Mouse (Mus musculus): ENCODE data around the gene Zmat1. TPM values are rescaled to one million over a fixed set of nuclear protein-coding genes. Genes with fewer than 3 reads are reported as not detected.
"Not testable (repeated sequence)": the region's sequence is repeated elsewhere in the genome, so short reads cannot be mapped to it uniquely, and the experiment has no call there.

Gene Zmat1
- total RNA-seq (2021), result 1 to 10 TPM; 8.4 to 9.2 TPM

DNA sequence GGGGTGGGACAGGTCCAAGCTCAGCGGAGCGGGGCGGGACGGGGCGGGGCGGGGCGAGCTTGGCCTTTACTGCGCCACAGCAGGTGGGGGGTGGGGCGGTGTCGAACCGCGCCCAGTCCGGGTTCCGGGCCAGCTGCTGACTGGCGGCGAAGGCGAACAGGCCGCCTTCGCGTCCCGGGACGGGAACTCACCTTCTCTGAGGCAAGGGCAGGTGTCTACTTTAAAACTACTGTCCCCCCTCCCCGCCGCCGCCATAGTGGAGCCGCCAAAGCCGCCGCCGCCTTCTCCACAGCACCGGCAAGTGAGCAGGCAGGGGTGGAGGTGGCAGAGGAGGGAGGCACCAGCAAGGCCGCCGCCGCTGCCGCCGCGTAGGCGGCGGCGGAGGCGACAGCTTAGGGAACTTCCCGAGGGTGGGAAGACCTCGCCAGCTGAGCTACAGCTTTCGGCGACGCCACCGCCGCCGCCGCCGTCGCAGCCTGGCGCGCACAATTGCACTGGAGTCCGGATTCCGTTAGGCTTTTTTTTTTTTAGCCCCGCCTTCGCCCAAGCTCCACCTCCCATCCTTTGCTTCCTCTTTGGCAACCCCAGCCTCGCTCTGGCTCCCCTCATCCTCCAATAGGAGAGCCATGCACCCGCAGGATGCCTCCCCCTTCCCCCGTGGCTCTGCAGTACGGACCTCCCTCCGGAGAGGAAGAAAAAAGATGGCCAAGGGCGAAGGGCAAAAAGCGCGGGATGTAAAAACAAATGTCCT, at the start of gene Zmat1:
TSS of gene Zmat1 (minus strand) at position 490 of the 751 bp plus-strand sequence.
- DNase-seq (ENCODE audit: extremely low spot score in 1 of 2, low spot score in 1 of 2), result peak; percentile 49 to 63

DNA sequence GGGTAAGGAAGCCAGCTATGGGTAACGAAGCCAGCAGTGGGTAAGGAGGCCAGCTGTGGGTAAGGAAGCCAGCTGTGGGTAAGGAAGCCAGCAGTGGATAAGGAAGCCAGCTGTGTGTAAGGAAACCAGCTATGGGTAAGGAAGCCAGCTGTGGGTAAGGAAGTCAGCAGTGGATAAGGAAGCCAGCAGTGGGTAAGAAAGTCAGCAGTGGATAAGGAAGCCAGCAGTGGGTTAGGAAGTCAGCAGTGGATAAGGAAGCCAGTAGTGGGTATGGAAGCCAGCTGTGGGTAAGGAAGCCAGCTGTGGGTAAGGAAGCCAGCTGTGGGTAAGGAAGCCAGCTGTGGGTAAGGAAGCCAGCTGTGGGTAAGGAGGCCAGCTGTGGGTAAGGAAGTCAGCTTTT, 44.9 kb upstream of the Zmat1 start:
- not testable (repeated sequence) for DNase-seq (ENCODE audit: extremely low spot score in 1 of 2, low spot score in 1 of 2)

DNA sequence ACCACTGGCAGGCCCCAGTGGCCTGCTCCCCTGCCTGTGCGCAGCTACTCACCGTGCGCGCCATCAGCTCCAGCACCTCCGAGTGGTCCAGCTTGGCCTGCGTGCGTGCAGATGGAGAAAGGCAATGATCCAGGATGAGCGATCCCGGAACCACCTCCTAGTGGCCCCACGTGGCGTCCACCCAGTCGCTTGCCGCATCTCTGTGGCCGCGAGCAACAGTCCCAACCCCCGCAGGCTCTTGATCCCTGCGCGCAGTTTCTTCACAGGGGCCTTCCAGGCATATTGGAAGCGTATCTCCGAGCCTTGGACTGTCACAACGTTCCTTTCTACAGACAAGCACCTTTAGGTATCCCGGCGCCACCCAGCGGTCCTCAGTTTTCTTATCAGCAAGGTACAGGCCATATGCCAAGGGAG, 27.0 kb upstream of the Zmat1 start:
- DNase-seq (ENCODE audit: extremely low spot score in 1 of 2, low spot score in 1 of 2), result peak in 1 of 2 experiments; percentile 8

DNA sequence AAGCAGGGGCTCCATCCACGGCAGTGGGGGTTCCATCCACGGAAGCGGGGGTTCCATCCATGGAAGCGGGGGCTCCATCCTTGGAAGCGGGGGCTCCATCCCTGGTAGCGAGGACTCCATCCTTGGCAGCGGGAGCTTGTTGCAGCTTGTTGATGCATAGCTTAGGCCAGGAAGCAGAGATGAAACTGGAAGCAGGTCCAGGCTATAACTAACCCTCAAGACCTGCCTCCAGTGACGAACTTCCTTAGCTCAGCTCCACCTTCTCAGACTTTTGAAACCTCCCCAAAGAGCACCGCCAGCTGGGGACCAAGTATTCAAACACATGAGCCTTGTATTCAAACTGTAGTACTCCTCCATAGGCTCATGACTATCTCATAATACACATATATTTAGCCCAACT, 16.1 kb upstream of the Zmat1 start:
- DNase-seq (ENCODE audit: extremely low spot score in 1 of 2, low spot score in 1 of 2), result no peak

DNA sequence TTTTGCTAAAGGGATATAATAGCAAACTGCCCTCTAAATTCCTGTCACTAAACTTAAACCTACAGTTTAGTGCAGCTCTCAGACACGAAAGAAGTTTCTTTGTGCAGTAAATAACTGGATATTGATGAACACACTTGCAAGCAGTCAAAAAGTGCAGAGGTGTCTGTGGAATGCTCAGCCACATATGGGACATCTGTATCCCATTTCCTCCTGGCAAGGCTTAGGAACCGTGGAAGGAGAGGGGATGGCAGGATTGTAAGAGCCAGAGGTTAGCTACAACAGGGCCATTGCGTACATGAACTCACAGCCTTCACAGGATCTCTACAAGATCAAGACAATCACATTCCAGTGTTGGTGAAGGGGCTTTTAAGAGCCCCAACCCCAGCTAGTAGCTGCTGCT, 2.4 kb upstream of the Zmat1 start:
- DNase-seq (ENCODE audit: extremely low spot score in 1 of 2, low spot score in 1 of 2), result no peak

DNA sequence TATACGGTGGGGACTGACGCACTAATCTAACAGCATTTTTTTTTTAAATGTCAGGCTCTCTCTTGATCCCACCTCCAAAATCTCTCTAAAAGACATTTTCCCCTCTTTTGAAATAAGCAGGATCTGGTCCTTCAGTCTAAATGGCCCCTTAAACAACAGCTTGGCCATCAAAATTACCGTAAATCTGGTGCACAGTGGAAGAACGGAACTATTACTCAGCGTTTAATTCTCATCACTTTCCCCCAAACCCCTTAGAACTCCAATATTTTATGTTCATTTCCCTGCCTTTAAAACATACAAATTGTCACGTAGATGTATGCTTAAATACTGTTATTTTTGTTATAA, 434 bp upstream of the Zmat1 start:
- no peak for DNase-seq (ENCODE audit: extremely low spot score in 1 of 2, low spot score in 1 of 2)

DNA sequence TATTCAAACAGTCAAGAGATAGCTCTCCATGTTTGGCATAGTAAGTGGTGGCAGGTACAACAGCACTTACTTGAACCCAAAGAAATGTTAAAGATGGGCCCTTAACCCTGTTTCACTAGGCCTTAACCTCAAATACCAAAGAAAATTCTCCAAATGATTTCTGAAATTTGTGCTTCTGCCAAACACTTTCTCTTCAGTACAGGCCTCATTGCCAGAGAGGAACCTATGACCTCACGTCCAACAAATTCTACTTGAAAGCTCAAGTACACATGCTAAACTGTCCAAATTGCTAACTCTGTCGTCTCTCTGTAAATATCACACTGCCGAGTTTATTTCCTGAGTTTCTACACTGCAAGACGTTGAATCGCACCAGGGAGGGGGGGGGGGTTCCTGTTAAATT, 988 bp downstream of the Zmat1 start:
- DNase-seq (ENCODE audit: extremely low spot score in 1 of 2, low spot score in 1 of 2), result no peak

DNA sequence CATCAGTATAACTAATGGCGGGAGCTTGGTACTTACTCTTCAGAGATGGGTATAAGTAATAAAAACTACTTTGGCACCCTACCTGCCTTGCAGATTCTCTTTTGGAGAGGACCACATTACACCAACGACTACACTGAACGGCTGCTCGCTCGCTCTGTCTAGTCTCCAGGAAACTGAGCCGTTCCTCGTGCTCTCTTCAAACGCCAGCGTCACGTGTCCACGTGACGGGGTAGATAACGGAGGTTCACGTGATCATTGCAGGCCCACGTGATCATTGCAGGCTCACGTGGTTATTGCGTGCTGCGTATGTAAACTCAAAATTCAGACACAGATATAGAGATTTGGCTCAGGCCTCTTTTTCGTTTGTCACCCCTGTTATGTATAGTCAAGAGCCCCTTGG, 44.5 kb downstream of the Zmat1 start, which contains the start of gene Nxf2:
TSS of gene Nxf2 (minus strand) at position 209 of the 400 bp plus-strand sequence.
- DNase-seq (ENCODE audit: extremely low spot score in 1 of 2, low spot score in 1 of 2), result no peak

DNA sequence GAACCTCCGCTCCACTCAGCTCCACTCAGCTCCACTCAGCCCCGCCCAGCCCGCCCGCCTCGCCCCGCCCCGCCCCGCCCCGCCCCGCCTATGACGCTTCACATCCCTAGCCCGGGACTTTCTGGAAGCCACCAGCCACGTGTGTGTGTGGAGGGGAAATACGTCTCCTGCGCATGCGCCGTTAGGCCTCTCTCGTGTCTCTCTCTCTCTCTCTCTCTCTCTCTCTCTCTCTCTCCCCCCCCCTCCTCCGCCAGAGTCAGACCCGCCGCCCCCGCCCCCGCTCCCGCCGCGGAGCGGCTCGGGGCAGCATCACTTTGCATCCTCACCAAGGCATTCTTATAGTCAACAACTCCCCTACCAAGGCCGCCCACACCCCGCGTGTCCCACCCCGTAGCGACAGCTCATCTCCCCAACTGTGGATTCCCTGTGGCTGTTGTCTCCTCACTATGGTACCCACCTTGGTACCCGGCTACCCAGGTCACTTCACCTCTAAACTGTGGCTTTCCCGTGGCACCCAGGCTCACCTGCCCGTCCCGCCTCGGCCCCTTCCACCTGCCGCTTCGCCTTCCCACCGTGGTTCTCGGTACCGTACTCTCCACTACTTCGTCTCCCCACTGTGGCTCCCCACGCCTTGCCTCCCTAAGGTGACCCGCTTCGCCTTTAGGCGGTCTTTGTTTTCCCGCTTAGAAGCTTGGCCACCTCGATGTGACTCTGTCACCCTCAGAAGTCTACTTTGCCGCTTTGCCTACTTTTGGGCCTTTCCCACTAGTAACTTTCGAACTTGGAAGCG, 45.5 kb downstream of the Zmat1 start:
- DNase-seq (ENCODE audit: extremely low spot score in 1 of 2, low spot score in 1 of 2), result peak; percentile 13 to 27

DNA sequence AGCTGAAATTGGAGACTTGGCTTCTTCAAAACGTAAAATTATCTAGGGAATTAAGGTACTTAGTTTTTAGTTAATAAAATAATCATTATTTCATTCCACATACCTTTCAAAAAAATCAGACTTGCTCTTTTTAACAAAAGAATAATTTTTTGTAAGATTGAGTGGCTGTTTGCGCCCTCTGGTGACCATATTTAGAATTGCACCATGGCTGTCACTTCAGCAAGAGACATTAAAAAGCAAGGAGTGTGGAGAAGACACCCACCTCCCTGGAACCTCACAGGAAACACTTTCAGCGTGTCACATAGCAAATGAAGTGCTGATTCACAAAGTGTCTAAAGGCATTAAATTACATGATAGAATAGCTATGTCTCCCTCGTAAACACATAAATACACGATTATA, 78.6 kb downstream of the Zmat1 start:
- DNase-seq (ENCODE audit: extremely low spot score in 1 of 2, low spot score in 1 of 2), result peak; percentile 26 to 65

DNA sequence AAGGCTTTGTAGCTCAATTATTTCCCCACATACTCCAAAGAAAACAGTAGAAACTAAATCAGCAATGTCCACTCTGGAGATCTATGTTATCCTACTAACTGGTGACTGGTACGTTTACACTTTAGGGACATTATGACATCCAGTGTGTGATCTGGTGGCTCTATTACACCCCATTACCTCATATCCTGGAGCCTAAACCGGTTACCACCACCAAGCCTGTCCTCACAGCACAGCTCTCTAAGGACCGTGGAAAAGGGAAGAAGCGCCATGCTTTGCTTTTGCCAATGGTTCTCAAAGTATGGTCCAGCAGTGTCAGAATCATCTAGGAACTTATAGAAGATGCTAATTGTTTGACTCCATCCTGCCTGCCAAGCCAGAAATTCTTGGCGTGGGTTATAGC, 79.1 kb downstream of the Zmat1 start:
- DNase-seq (ENCODE audit: extremely low spot score in 1 of 2, low spot score in 1 of 2), result no peak

DNA sequence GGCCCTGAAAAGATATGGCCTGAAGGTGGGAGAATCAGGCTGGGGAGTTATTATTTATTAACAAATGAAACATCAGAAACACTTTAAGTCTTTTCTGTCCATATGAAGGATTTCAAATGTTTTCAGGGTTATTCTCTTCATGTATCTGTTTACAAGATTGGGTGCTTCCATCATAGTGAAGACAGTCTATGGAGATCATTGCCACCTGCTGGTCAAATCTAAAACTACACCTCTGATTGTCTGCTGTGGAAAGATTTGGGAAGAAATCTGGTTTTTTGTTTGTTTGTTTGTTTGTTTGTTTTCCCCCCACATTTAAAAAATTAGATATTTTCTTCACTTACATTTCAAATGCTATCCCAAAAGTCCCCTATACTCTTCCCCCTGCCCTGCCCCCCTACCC, 84.0 kb downstream of the Zmat1 start:
- DNase-seq (ENCODE audit: extremely low spot score in 1 of 2, low spot score in 1 of 2), result peak in 1 of 2 experiments; percentile 54

DNA sequence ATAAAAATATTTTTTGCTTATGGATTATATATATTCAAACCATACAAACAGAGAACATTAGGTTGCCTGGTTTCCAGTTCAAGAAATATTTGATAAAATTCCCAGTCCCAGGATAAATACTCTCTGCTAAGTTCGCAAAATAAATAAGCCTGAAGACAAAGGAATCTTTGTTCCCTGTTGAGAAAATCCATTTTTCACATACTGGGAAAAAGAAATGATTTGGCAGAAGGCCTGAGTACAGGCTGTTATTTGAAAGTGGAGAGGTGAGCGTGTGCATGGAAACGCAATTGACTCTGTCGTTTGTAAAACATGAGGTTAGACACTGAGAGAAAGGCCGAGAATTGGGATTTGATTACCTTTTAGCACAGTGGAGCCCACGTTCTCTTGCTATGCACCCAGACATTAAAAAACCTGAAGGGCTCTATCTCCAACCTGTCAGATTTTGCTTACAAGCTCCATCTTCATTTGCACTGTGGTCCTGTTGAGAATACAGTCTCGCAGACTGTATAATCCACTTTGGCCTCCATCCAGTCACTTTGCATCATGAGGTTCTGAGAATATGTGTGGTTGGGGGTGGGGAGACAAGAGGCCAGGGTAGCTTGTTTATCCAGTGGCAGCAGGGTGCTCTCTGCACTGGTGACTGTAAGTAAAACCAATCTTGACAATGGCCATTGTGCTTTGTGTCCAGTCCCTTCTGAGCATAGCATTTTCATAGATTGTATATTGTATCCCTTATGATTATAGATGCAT, 85.2 kb downstream of the Zmat1 start:
- no peak for DNase-seq (ENCODE audit: extremely low spot score in 1 of 2, low spot score in 1 of 2)

Other genes starting within 250 kb of the Zmat1 start
- gene Armcx2, start 200.0 kb downstream of the Zmat1 start, total RNA-seq (2021), result 10 to 100 TPM; 78.5 to 80.1 TPM
- gene Nxf2, start 44.5 kb downstream of the Zmat1 start, total RNA-seq (2021), result under 1 TPM in 1 of 2 experiments, not detected in 1; 0.10 TPM
- not detected for gene Gm15023, start 168.4 kb upstream of the Zmat1 start, total RNA-seq (2021)
- gene Tceal6, start 201.5 kb upstream of the Zmat1 start, total RNA-seq (2021), result 100 to 1,000 TPM in 1 of 2 experiments, 10 to 100 TPM in 1; 88.4 to 112 TPM

Data from layer of hippocampus, postnatal 25 days (tissue).